Mouse (Mus musculus): ENCODE results near the gene Gm28308.

DNA sequence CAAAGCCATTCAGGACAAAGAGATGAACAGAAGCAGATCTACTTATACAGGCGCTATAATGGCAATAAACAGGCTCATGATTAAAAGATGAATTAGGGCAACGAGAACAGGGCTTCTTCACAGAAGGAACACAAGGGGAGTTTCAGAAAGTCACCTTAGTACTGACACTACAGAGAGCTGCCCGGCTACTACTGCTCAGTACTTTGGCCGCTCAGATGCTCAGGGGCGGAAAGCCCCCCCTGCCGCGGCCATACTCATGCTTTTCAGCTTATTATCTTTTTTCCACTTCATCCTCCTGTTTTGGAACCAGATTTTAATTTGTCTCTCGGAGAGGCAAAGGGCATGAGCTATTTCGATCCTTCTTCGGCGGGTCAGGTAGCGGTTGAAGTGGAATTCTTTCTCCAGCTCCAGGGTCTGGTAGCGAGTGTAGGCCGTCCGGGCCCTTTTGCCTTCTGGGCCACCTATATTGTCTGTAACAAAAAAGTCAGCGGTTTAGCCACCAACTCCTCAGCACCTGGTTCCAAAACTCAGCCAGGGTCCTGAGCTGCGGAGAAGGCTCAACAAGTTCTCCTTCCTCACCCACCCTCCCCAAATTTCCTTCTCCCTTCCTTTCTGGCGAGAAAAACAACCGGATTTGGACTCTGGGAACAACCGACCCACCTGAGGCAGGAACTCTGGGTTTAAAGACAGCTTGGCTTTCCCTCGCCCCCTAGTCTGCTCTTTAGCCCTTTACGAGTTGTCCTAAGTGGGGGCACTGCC is 10.6 kb downstream of the Gm28308 start:
- TF ChIP-seq CTCF (IDR thresholded peaks at IDR 0.05) (no peak), POLR2A (IDR thresholded peaks at IDR 0.05; ENCODE audit: insufficient read depth, low read depth, low read length) (no peak), EP300 (IDR thresholded peaks at IDR 0.05; ENCODE audit: insufficient read depth, low read depth, low read length) (no peak)

All from heart, adult 2 months (tissue).